Mouse (Mus musculus): ENCODE measurements around the gene Ywhag.

Gene Ywhag

GRCm38 (mm10) chr5:135951660-135952059, 17.2 kb upstream of the Ywhag start:
- DNase-seq (ENCODE audit: low spot score) = no peak

- no peak for DNase-seq (ENCODE audit: low spot score)
Measured at GRCm38 (mm10) chr5:135950710-135951412, 16.4 kb upstream of the Ywhag start.

DNA sequence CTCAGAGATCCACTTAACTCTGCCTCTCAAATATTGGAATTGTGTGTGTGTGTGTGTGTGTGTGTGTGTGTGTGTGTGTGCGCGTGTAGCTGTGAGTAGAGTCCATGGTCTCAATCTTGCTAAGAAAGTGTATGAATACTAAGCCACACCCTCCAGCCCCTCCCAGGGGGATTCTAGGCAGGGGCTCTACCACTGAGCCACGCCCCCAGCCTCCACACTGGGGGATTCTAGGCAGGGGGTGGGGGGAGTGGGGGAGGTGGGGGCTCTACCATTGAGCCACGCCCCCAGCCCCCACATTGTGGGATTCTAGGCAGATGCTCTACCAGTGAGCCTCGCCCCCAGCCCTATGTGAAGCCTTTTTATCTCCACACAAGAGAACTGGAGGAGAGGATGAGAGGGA, 12.2 kb upstream of the Ywhag start:
- no peak for DNase-seq (ENCODE audit: low spot score)

DNA sequence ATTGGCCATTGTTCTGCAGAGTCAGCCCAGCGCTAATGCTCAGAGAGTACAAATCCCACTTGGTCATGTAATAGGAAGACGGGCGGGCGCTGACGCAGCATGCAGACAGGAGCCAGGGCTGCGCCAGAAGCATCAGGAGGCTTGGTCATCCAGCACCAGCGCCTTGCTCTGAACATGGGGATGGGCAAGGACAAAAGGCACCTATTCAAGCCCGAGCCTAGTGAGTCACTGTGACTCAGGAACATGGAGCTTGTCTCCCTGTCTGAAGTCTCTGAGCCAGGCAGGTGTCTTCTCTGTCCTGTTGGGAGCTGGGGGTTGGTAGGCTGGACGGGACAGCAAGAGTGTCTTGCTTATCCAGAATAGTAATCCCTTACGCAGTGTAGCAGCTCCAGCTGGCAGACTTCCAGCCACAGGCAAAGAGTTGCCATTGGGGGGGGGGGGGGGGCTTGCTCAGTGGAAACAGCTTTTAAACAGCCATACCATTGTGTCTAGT, 11.5 kb upstream of the Ywhag start:
- DNase-seq (ENCODE audit: low spot score) = no peak

DNA sequence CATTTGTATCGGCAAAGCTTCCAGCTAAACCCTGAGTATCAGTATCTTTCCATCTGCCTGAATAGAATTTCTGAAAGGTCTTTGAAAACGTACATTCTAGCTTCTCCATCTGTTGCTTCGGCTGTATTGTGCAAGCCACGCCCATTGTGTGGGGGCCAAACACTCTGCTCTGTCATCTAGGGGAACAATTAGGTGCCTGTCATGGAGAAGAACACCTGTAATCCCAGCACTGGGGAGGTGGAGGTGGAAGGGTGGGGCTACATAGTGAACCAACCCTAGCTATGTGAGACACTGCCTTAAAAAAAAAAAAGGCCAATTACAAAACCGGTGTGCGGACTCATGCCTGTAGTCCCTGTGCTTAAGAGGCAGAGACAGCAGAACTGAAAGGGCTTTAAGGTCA, 8.3 kb upstream of the Ywhag start:
- DNase-seq (ENCODE audit: low spot score) = no peak

DNA sequence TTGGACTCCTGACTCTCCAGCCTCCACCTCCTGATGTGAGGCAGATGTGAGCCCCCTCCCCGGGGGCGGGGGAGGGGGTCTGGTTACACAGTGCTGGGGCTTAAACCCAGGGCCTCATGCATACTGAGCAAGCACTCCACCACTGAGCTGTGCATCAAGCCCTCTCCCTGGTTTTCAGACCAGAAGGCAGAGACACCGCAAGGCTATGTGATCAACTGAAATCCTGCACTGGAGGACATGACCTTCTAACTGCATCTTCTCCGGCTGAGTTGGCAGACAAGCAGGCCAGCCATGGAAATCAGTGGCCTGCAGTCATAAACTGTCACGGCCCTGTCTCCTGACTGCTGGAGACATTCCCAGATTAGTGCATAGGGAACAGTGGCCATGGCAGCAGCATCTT, 6.2 kb upstream of the Ywhag start:
- no peak for DNase-seq (ENCODE audit: low spot score)

DNA sequence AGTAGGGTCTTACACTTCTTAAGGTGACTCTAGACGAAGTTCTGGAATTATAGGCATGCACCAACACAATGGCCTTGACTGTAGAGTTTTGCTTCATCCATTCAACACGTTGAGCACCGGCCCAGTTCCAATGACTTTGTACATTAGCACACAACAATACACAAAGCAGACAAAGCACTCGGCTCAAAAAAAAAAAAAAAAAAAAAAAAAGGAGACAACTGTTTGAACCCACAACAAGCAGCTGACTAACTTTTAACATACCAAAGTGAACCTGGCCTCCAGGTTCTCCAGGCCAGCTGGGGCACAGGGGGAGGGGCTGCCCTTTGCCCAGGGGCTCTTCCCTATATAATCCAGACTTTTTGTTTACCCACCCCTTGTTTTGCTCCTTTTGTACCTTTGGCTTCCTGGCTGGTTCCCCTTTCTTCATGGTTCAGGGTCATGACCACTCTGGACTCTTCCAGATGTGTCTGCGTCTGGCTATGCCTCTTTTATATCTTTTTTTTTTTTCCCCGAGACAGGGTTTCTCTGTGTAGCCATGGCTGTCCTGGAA, 1.3 kb upstream of the Ywhag start:
- no peak for DNase-seq (ENCODE audit: low spot score)

DNA sequence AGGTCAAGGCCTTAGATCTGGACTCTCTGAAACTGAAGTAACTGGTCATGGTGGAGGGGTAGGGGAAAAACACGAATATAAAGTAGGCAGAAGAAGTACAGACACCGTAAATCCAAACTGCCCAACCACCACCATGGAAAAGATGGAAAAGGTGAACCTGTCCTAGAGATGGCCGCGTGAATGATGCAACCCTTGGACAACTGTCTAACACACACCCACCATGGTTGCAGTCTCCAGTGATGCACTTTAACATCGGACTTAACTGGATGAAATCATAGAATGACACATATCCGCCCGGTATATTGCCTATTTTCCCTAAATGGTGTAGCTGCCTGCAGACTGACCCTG, 734 bp upstream of the Ywhag start:
- DNase-seq (ENCODE audit: low spot score) = no peak

DNA sequence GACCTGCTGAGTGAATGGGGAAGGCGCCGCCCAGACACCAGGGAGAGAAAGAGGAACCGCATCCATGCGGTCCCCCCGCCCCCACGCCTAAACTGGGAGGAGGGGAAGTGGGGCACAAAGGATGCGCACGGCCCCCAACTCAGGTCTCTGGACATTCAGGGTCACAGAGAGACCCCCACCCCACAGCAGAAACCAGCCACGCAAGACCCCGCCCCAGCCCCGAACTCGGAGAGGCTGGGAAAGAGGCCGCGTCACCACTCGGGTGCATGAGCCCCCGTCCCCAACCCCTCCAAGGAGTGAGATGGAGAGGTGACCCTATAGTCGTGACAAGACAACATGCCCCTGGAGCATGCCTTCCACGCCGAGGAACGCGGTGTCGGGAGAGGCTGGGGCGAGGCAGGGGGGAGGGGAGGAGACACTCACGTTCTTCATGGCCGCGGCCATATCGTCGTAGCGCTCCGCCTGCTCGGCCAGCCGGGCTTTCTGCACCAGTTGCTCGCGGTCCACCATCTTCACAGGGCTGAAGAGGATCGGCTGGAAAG, 445 bp downstream of the Ywhag start:
- peak; percentile 84 for DNase-seq (ENCODE audit: low spot score)

GRCm38 (mm10) chr5:135933222-135933899, 1.1 kb downstream of the Ywhag start:
- no peak for DNase-seq (ENCODE audit: low spot score)

DNA sequence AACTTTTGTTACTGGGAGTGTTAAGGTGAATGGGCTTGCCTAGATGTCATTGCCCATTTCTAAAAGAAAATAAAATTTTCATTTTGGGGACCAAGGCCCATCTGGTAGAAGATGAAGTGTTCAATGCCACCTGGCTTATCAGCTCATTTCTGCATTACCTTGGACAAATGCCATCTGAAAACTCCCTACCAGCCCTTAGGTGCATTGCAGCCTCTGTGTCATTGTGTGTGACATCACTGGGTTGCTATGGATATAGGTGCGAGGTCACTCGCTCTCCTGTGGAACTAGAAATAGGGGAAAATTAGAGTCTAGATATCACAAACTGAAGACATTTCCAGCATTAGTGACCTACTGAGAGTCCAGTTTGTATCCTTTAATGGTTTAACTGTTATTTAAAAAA, 2.1 kb downstream of the Ywhag start:
- DNase-seq (ENCODE audit: low spot score) = no peak

DNA sequence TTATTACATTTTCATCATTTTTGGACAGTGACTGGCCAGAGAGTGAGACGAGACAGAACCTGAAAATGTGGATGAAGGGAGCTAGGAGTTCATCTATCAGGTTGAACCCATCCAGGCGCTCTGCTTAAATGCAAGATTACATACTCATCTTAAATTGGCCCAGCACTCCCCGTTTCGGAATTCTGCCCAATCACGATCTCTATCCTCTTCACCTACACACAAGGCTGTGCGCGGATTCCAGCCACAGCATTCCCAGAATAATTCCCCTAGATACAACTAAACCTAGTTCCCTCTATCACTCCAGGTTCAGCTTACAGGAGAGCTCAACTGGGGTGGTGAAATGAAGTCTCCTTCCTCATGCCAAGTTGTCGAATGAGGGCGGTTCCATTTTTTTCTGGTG, 2.9 kb downstream of the Ywhag start:
- no peak for DNase-seq (ENCODE audit: low spot score)

GRCm38 (mm10) chr5:135929685-135930424, 4.6 kb downstream of the Ywhag start:
- DNase-seq (ENCODE audit: low spot score) = no peak

DNA sequence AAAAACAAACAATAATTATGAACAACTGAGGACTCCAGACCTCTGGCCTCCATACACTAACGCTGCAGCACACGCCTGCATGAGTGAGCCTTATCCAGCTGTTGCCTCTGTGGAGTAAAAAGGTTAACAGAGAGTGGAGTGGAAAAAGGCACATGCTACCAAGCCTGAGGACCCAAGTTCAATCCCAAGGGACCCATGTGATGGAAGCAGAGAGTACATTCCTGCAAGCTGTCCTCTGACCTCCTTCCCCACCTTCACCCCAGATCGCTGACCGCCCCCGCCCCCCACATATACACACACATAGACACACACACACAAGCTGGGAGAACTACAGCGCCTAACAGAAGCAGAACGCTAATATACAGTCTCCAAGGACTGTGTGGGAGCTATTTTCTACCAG, 10.5 kb downstream of the Ywhag start:
- DNase-seq (ENCODE audit: low spot score) = no peak

- DNase-seq (ENCODE audit: low spot score) = no peak
Measured at GRCm38 (mm10) chr5:135919902-135920301, 14.5 kb downstream of the Ywhag start.

DNA sequence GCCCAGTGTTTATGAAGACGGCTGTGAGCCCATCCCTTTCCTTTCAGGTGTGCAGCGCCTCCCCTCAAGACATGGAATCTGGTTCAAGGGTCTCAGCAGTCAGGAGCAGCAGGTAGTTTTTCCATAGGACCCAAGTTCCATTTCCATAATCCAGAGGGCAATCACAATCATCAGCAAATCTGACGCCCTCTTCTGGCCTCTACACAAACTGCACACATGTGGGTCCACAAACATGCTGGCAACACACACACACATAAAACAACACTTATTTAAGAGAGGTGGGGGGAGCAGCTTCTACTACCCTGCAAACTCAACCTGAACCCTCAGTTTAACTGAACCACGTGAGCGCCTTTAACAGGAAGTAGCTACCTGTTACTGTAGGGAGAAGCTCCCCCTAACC, 15.8 kb downstream of the Ywhag start:
- DNase-seq (ENCODE audit: low spot score) = no peak

DNA sequence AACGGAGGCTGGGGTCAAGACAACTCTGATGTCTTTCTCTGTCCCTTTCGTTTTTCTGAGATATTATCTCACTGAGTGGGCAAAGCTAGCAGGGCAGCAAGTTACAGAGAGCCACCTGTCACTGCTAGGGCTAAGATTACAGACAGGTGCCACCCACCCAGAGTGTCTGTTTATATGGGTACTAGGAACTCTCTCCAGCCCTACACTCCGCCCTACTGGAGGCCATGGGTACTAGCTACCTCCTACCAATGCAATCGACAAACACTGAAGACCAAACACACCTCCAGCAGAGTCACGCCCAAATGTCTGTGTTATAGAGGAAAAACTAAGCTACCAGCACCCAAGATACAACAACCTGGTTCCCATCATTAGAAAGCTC, 16.4 kb downstream of the Ywhag start:
- DNase-seq (ENCODE audit: low spot score) = no peak

- DNase-seq (ENCODE audit: low spot score) = no peak
Measured at GRCm38 (mm10) chr5:135917327-135918058, 16.9 kb downstream of the Ywhag start.

GRCm38 (mm10) chr5:135916601-135917000, 17.8 kb downstream of the Ywhag start:
- DNase-seq (ENCODE audit: low spot score) = no peak

GRCm38 (mm10) chr5:135916051-135916565, 18.3 kb downstream of the Ywhag start:
- no peak for DNase-seq (ENCODE audit: low spot score)

- no peak for DNase-seq (ENCODE audit: low spot score)
Measured at GRCm38 (mm10) chr5:135914156-135914555, 20.3 kb downstream of the Ywhag start.

GRCm38 (mm10) chr5:135913201-135913600, 21.2 kb downstream of the Ywhag start:
- DNase-seq (ENCODE audit: low spot score) = no peak
